Mouse (Mus musculus): Measurements from ENCODE around the gene Acox1. TPM values are rescaled to one million over a fixed set of nuclear protein-coding genes. Genes with fewer than 3 reads are reported as not detected.
A peak's percentile ranks its signal among the peaks of the same experiment; 100 is the strongest.

The Acox1 gene
- total and polyA plus RNA-seq, 3 experiments = 16.1 to 16.8 TPM; not detected in 1

- no peaks in the 10 kb centered on the region for H3K9me3 ChIP-seq (replicated peaks; ENCODE audit: insufficient read depth, low read length)
- DNase-seq (ENCODE audit: low read depth, low spot score) = no peak
- peaks cover 0 to 4% of the 10 kb centered on the region in 2 experiments; a peak in 1 of 4 replicates for H3K36me3 ChIP-seq (ENCODE audit: control insufficient read depth in 1 of 2, insufficient read depth in 2 of 2, low read length in 2 of 2)
- H3K79me2 ChIP-seq (ENCODE audit: control insufficient read depth, insufficient read depth, low read length, poor library complexity) = no peaks in the 10 kb centered on the region
- H3K27me3 ChIP-seq (ENCODE audit: control insufficient read depth in 1 of 2, insufficient read depth in 2 of 2, low read length in 2 of 2) = no peaks in the 10 kb centered on the region
- no peak overlapping the region for H3K4me3 ChIP-seq (ENCODE audit: control insufficient read depth in 1 of 2, insufficient read depth in 1 of 2, low read depth in 2 of 2, low read length in 2 of 2)
- H3K4me1 ChIP-seq (ENCODE audit: control insufficient read depth in 1 of 2, insufficient read depth in 2 of 2, low read length in 2 of 2) = no peaks in the 10 kb centered on the region
- no peak overlapping the region for H3K9ac ChIP-seq (ENCODE audit: control insufficient read depth, low read depth, low read length, poor library complexity, severe bottlenecking)
- H3K27ac ChIP-seq (ENCODE audit: control insufficient read depth, low read depth, low read length) = no peak overlapping the region
- no peak for TF ChIP-seq TCF12 (IDR thresholded peaks at IDR 0.05; ENCODE audit: low read depth, low read length)
- no peak for TF ChIP-seq MAFK (IDR thresholded peaks at IDR 0.05; ENCODE audit: borderline replicate concordance, low read depth, low read length)
- no peak for TF ChIP-seq ETS1 (IDR thresholded peaks at IDR 0.05; ENCODE audit: low read depth, low read length)
- no peak for TF ChIP-seq MAZ (IDR thresholded peaks at IDR 0.05; ENCODE audit: low read depth, low read length)
- TF ChIP-seq TAL1 (IDR thresholded peaks at IDR 0.05; ENCODE audit: low read length) = peak; percentile 17; the same call in 1 of the 2 replicates
- no peak for TF ChIP-seq POLR2AphosphoS2 (IDR thresholded peaks at IDR 0.05; ENCODE audit: low read length)
These were observed 47.9 kb downstream of the Acox1 start for GRCm38 (mm10) chr11:116150960-116151359.

GRCm38 (mm10) chr11:116149341-116149740, 49.5 kb downstream of the Acox1 start:
- H3K9ac ChIP-seq (ENCODE audit: control insufficient read depth, low read depth, low read length, poor library complexity, severe bottlenecking) = no peak overlapping the region
- no peaks in the 10 kb centered on the region for H3K79me2 ChIP-seq (ENCODE audit: control insufficient read depth, insufficient read depth, low read length, poor library complexity)
- H3K27me3 ChIP-seq (ENCODE audit: control insufficient read depth in 1 of 2, insufficient read depth in 2 of 2, low read length in 2 of 2) = no peaks in the 10 kb centered on the region
- H3K9me3 ChIP-seq (replicated peaks; ENCODE audit: insufficient read depth, low read length) = no peaks in the 10 kb centered on the region
- H3K4me1 ChIP-seq (ENCODE audit: control insufficient read depth in 1 of 2, insufficient read depth in 2 of 2, low read length in 2 of 2) = no peaks in the 10 kb centered on the region
- peaks cover 0 to 4% of the 10 kb centered on the region in 2 experiments; a peak in 1 of 4 replicates for H3K36me3 ChIP-seq (ENCODE audit: control insufficient read depth in 1 of 2, insufficient read depth in 2 of 2, low read length in 2 of 2)
- DNase-seq (ENCODE audit: low read depth, low spot score) = no peak
- TF ChIP-seq CTCF (IDR thresholded peaks at IDR 0.05 in 2 of 3, conservative IDR thresholded peaks at IDR 0.05 in 1 of 3; ENCODE audit: control insufficient read depth in 1 of 3, insufficient read depth in 1 of 3, low read depth in 2 of 3, low read length in 3 of 3, poor library complexity in 1 of 3, severe bottlenecking in 1 of 3) = no peak
- TF ChIP-seq SMC3 (IDR thresholded peaks at IDR 0.05; ENCODE audit: low read depth, low read length) = no peak
- no peak for TF ChIP-seq MEF2A (IDR thresholded peaks at IDR 0.05; ENCODE audit: extremely low read depth, insufficient replicate concordance, low read depth, low read length, poor library complexity, severe bottlenecking)
- no peak for TF ChIP-seq CHD1 (IDR thresholded peaks at IDR 0.05; ENCODE audit: low read depth, low read length)
- no peak for TF ChIP-seq MAZ (IDR thresholded peaks at IDR 0.05; ENCODE audit: low read depth, low read length)
- no peak for TF ChIP-seq BHLHE40 (IDR thresholded peaks at IDR 0.05; ENCODE audit: borderline replicate concordance, low read depth, low read length)
- TF ChIP-seq CHD2 (IDR thresholded peaks at IDR 0.05; ENCODE audit: low read length) = no peak
- no peak for TF ChIP-seq POLR2AphosphoS5 (IDR thresholded peaks at IDR 0.05; ENCODE audit: borderline replicate concordance, low read depth, low read length)
- H3K27ac ChIP-seq (ENCODE audit: control insufficient read depth, low read depth, low read length) = no peak overlapping the region
- H3K4me3 ChIP-seq (ENCODE audit: control insufficient read depth in 1 of 2, insufficient read depth in 1 of 2, low read depth in 2 of 2, low read length in 2 of 2) = no peak overlapping the region

- H3K4me1 ChIP-seq (ENCODE audit: control insufficient read depth in 1 of 2, insufficient read depth in 2 of 2, low read length in 2 of 2) = no peaks in the 10 kb centered on the region
- H3K27ac ChIP-seq (ENCODE audit: control insufficient read depth, low read depth, low read length) = no peak overlapping the region
- H3K36me3 ChIP-seq (ENCODE audit: control insufficient read depth in 1 of 2, insufficient read depth in 2 of 2, low read length in 2 of 2) = peaks cover 0 to 4% of the 10 kb centered on the region in 2 experiments; a peak in 1 of 4 replicates
- no peak for TF ChIP-seq CTCF (IDR thresholded peaks at IDR 0.05 in 2 of 3, conservative IDR thresholded peaks at IDR 0.05 in 1 of 3; ENCODE audit: control insufficient read depth in 1 of 3, insufficient read depth in 1 of 3, low read depth in 2 of 3, low read length in 3 of 3, poor library complexity in 1 of 3, severe bottlenecking in 1 of 3)
- no peak for TF ChIP-seq GATA1 (IDR thresholded peaks at IDR 0.05; ENCODE audit: low read depth, low read length)
- TF ChIP-seq EP300 (IDR thresholded peaks at IDR 0.05; ENCODE audit: low read depth in 1 of 2, low read length in 2 of 2) = no peak
- TF ChIP-seq USF2 (IDR thresholded peaks at IDR 0.05; ENCODE audit: borderline replicate concordance in 1 of 2, insufficient read depth in 1 of 2, low read depth in 1 of 2, low read length in 2 of 2) = no peak
- no peak for TF ChIP-seq ZMIZ1 (IDR thresholded peaks at IDR 0.05; ENCODE audit: low read depth, low read length)
- TF ChIP-seq POLR2AphosphoS2 (IDR thresholded peaks at IDR 0.05; ENCODE audit: low read length) = no peak
- no peak for TF ChIP-seq E2F4 (IDR thresholded peaks at IDR 0.05; ENCODE audit: borderline replicate concordance, low read depth, low read length)
- no peak for TF ChIP-seq RAD21 (IDR thresholded peaks at IDR 0.05; ENCODE audit: low read depth, low read length)
- TF ChIP-seq MAFK (IDR thresholded peaks at IDR 0.05; ENCODE audit: borderline replicate concordance, low read depth, low read length) = no peak
- TF ChIP-seq NRF1 (IDR thresholded peaks at IDR 0.05; ENCODE audit: insufficient read depth, low read depth, low read length, poor library complexity, severe bottlenecking) = no peak
- TF ChIP-seq RCOR1 (IDR thresholded peaks at IDR 0.05; ENCODE audit: low read depth, low read length) = no peak
- TF ChIP-seq SMC3 (IDR thresholded peaks at IDR 0.05; ENCODE audit: low read depth, low read length) = no peak
- TF ChIP-seq KAT2A (conservative IDR thresholded peaks at IDR 0.05; ENCODE audit: low read depth, low read length) = no peak
- no peak for TF ChIP-seq HCFC1 (IDR thresholded peaks at IDR 0.05; ENCODE audit: low read depth, low read length)
- no peak for TF ChIP-seq ZNF384 (IDR thresholded peaks at IDR 0.05; ENCODE audit: low read depth, low read length)
These were observed 50.1 kb downstream of the Acox1 start for GRCm38 (mm10) chr11:116148761-116149221.

More at GRCm38 (mm10) chr11:116148761-116149221, 50.1 kb downstream of the Acox1 start:
- Histone ChIP-seq H3K9ac (ENCODE audit: control insufficient read depth, low read depth, low read length, poor library complexity, severe bottlenecking) (no peak overlapping the region), H3K79me2 (ENCODE audit: control insufficient read depth, insufficient read depth, low read length, poor library complexity) (no peaks in the 10 kb centered on the region), H3K27me3 (ENCODE audit: control insufficient read depth in 1 of 2, insufficient read depth in 2 of 2, low read length in 2 of 2) (no peaks in the 10 kb centered on the region), H3K9me3 (replicated peaks; ENCODE audit: insufficient read depth, low read length) (no peaks in the 10 kb centered on the region), H3K4me3 (ENCODE audit: control insufficient read depth in 1 of 2, insufficient read depth in 1 of 2, low read depth in 2 of 2, low read length in 2 of 2) (no peak overlapping the region)
- no peak for DNase-seq (ENCODE audit: low read depth, low spot score)
